Mouse (Mus musculus) v-Abl transformed pro-B cells (cell line): Measurements from ENCODE around the gene Armc7.
"Not testable (repeated sequence)": the region's sequence is repeated elsewhere in the genome, so short reads cannot be mapped to it uniquely, and the experiment has no call there.

Source experiments
- in situ Hi-C, 2 experiments: fragments of 400-800 bp; cut with MboI; formaldehyde crosslinking; loops; one replicate each; pipeline ENCODE4 v1.15.1; 2025; ENCODE audit not compliant: unreplicated experiment in 2 of 2

Gene Armc7

DNA sequence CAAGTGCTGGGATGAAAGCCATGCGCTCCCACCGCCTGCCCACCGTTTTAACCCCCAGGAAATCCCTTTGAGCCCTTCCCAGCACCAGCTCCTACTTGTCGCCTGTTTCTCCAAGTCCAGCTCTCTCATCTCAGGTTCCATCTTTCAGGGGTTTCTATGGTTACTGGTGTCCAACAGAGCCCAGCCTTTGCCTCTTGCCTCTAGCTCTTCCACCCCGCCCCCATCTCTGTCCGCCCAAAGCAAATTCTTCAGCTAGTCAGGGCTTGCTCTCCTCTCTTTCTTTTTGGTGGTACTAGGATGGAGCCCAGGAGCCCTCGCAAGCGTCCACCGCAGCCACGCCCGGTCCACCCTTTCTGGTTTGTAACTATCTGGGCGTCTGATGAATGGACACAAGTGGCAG, 9.7 kb downstream of the Armc7 start:
- in situ Hi-C loops: loop anchor here (5.0 to 10.0 kb wide), 3 partner anchors 50 to 127 kb away; partner anchors contain the start of genes Sumo2 (in 2 of the 2) and Mif4gd (in 1 of the 2)

DNA sequence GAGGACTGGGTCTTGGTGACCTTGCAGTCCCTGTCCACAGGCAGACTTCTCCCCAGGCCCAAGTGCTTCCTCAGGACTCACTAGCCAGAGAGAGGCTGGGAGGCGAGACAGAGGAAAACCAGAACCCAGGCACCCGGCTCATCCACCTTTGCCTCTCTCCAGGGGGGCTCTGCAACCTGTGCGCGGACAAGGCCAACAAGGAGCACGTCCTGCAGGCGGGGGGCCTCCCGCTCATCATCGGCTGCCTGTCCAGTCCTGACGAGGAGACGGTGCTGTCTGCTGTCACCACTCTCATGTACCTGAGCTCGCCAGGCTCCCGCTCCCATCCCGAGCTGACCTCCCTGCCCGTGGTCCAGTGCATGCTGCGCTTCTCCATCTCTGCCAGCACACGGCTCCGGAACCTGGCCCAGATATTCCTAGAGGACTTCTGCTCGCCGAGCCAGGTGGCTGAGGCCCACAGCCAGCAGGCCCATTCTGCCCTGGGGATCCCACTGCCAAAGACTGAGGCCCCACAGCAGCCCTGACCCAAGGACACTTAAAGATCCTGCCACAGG, 13.2 kb downstream of the Armc7 start:
- in situ Hi-C loops: loop anchor here (5.0 to 10.0 kb wide), 3 partner anchors 46 to 124 kb away; partner anchors contain the start of genes Sumo2 (in 2 of the 2) and Mif4gd (in 1 of the 2)

DNA sequence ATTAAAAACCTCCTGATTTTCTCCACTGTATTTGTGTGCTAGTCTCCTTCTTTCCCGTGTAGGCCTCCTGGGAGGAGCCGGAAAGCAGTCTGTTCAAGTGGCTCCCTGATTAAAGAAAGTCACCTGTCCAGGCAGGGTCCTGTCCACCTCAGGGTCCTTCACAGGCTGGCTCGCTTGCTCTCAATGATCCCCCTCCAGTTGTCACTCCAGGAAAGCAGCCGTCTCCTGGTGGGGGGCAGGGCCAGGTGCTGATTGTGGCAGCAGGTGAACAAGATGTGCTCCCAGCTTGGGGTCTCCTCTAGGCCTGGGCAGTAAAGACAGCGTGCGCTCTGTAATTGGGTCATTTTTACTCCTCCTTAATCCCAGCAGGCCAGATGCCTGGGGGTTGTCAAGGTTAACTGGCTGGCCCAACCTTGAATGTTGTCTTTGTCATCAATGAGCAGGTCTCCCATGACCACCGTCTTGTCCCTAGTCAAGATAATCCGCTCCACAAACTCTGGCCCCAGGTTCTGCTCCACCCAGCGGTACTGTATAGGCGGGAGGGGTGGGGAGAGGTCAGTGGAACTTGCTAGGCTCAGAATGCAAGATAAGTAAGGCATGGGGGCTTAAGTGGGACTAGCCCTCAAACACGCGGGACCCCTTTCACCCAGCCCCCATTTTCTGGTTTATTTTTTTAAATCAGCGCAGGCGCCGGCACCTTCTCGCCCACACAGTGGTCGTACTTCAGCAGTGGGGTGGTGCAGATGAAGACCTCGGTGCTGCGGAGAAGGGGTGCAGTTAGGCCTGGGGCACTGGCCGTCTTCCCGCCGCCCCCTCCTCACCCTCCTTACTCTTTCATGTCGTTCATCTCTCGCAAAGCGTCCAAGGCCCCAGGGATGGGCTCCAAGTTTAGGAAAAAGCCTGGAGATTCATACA, 15.2 kb downstream of the Armc7 start:
- in situ Hi-C loops: no loop called here

DNA sequence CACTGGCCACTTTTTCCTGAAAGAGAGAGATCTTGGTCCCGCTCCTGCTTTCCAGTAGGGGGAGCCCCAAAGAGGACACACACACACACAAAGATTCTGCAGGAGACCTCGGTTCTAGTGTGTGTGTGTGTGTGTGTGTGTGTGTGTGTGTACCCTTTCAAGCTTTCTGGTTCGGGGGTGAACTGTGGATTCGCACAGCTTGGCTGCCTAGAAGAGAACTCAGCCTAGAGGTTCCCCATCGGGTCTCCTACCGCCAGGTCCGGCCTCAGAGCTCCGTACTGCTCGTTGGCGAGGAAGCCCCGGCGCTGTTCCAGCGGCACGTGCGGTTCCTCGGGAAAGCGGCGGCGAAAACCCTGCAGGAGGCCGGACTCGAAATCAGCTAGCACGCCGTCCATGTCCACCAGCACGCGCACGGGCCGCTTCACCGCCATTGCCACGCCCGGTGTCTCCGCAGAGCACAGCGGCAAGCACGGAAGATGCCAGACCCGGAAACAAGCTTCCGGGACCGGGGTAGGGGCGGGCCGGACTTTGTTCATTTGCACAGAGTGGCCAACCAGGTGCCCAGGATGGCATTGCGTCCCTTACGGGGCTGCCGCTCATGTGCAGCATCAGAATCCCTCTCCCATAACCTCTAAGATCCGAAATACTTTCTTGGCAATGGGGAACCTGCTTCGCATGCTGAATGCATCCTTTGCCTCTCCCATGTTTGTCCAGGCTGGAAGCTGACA, 16.1 kb downstream of the Armc7 start, which contains the start of gene Nt5c:
Nt5c (minus strand) TSS at position 507 of the 728 bp plus-strand sequence.
- in situ Hi-C loops: no loop called here

DNA sequence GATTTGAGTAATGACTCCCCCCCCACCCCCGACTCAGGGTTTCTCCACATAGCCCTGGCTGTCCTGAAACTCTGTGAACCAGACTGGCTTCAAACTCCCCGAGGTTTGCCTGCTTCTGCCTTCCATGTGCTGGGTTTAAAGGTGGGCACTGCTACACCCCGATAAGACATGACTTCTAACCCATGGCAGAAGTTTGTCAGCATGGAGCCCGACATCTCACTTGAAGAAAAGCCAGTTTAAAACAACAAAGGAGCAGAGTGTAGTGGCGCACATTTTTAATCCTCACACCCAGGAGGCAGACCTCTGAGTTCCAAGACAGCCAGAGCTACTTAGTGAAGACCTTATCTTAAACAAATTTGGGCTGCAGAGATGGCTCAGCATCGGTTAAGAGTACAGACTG, 16.9 kb downstream of the Armc7 start:
- in situ Hi-C loops: no loop called here

DNA sequence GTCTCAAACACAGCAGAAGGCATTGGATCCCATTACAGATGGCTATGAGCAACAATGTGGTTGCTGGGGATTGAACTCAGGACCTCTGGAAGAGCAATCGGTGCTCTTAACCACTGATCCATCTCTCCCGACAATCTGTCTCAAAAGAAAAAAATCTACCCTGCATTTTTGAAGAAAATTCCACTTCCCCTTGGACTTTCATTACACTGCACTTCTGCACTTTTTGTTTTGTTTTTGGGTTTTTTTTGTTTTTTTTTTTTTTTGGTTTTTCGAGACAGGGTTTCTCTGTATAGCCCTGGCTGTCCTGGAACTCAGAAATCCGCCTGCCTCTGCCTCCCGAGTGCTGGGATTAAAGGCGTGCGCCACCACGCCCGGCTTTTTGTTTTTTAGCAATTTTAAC, 21.1 kb downstream of the Armc7 start:
- in situ Hi-C loops: not testable (repeated sequence)

DNA sequence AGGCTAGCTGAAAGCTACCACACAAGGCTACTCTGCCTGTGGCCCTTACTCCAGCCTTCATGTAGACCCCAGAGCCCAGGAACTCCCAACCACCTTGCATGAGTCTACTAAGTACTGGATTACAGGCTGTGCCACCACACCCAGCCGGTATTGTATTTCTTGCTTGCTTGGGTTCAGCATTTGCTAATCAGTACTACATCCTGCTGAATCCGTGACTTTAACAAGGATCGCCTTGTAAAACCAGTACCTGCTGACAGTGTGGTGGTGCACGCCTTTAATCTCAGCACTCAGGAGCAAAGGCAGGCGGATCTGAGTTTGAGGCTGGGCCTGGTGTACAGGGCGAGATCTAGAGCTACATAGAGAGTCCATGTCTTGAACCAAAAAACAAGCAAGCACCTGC, 27.2 kb downstream of the Armc7 start:
- in situ Hi-C loops: no loop called here

DNA sequence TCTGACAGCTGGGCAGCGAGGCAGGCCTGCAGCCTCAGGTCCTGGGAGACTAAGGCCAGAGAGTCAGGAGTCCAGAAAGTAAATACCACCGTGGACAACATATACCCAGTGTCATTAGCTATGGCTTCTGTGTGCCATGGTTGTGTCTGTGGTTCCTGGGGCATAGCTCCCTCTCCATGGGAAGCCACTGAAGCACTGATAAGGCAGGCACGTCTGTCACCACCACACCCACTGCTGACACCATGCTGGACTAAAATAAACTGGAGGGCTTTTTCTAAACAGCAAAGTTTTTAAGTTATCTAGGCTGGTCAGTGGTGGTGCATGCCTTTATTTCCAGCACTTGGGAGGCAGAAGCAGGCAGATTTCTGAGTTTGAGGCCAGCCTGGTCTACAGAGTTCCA, 31.1 kb downstream of the Armc7 start:
- in situ Hi-C loops: no loop called here

DNA sequence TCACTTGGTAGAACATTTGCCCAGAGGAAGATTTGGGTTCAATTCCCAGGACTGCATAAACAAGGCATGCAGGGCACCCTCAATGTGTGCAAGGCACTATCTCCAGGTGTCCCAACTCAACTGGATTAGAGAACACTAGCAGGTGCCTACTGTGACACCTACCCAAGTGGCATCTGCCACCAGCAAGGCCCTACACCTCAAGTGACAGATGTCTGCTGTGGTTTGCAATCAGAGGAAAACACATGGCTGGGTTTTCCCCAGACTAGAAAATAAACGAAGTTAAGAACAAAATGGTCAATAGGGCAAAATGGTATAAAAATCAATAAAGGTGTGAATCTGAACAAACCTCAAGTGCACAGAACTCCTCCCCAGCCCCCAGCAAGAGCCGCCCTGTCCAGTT, 32.6 kb downstream of the Armc7 start:
- in situ Hi-C loops: no loop called here

DNA sequence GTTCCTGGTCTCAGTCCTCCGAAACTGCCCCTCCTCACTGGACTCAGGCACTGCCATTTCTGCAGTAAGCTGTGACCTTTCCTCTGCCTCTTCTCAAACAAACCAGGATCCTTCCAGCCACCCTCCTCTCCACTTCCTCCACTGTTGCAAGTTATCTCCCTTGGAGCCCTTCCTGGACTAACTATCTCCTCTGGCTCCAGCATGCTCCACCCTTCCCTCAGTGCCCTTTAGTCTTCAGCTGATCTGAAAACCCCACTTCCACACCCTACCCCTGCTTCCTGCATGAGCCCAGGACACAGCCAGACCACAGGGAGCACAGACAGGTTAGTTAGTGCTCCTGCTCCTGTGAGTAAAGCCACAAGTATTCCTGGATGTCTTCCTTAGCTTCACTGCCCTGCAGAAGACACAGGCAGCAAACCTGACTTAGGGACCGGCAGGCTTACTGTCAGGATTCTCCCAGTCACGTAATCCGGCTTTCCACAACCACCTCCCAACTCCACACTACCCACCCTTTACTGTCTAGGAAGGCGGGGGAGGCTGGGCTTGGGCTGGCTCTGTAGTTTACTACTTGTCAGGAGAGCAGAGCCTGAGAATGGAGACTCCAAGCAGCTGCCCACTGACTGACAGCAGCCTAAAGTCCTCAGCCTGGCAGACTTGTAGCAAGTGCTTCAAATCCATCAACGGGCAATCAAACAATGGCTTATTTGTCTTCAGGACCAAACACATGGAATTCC, 34.5 kb downstream of the Armc7 start:
- in situ Hi-C loops: no loop called here

DNA sequence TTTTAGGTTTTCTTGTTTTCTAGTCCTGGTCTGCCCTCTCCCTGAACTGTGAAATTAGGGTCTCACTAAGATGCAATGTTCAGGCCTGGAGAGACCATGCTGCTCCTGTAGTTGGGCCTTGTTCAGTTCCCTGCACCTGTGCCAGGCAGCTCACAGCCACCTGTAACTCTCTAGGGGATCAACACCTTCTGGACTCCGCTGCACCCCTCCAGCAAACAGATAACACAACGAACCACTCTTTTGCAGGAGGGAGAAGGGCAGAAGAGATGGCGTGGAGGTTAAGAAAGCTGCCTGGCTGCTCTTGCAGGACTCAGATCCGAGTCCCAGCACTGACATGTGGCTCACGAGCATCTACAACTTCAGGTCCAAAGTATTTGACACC, 35.0 kb downstream of the Armc7 start:
- in situ Hi-C loops: no loop called here

DNA sequence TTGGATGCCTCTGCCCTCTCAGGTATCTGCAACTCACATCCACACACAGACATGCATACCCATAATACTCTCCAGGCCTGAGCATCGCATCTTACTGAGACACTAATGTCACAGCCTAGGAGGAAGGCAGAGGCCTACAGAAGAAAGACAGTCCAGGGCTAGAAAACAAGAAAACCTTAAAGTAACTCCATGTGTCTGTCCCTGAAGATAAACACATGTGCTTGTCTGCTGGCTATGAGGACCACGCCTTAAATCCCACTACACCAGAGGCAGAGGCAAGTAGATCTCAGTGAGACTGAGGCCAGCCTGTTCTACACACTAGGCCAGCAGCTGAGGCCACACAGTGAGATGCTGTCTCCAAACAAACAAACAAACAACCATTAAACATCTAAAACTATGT, 35.7 kb downstream of the Armc7 start:
- in situ Hi-C loops: no loop called here

DNA sequence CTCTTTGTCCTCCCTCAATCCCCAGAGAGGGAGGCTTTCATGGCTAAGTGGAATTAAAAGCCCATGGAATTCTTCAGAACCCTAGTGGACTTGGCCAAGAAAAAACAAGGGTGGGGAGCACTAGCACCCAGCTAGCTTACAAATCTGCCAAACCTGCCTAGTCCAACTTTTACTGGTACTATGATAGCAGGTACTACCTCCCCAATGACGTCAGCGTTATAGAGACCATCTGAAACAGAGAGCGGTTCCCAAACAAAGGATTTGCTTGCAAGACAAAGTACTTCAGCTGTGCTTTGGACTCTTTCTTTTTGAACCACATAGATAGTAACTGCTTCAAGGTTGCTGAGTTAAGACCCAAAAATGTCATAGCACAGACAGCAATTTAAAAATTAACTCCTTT, 36.5 kb downstream of the Armc7 start:
- in situ Hi-C loops: no loop called here

DNA sequence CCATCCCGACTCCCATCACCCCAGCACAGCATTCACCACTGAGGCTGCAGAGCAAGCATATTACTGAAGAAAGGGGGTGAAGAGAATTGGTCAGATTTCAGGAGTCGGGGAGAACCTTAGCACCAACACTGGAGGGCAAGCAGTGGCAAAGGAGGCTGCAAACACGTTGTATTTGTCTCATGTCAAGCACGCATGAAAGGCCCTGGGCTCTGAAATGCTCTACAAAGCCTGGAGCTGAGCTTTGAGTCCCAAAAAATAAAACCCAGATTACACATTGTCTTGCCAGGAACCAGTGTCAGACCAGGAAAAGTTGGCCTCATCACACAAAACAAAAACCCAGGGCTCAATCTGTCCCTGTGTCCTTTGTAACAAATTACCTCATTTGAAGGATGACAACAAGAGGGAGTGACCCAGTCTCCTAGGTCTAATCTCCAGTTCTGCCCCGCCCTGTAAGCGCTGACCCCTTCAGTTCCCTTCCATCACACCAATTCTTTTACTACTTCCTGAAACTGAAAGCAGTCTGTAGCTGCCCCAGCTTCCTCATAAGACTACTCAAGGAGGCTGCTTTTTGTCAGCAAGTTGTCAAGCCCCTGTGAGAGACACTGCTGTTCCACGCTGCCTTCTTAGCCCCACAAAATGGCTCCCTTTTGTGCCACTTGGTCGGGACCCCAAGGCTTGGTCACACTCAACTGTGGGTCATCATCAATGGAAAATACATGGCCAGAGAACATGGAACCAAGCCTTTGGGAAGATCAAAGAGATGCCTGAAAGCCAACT, 37.1 kb downstream of the Armc7 start:
- in situ Hi-C loops: no loop called here

DNA sequence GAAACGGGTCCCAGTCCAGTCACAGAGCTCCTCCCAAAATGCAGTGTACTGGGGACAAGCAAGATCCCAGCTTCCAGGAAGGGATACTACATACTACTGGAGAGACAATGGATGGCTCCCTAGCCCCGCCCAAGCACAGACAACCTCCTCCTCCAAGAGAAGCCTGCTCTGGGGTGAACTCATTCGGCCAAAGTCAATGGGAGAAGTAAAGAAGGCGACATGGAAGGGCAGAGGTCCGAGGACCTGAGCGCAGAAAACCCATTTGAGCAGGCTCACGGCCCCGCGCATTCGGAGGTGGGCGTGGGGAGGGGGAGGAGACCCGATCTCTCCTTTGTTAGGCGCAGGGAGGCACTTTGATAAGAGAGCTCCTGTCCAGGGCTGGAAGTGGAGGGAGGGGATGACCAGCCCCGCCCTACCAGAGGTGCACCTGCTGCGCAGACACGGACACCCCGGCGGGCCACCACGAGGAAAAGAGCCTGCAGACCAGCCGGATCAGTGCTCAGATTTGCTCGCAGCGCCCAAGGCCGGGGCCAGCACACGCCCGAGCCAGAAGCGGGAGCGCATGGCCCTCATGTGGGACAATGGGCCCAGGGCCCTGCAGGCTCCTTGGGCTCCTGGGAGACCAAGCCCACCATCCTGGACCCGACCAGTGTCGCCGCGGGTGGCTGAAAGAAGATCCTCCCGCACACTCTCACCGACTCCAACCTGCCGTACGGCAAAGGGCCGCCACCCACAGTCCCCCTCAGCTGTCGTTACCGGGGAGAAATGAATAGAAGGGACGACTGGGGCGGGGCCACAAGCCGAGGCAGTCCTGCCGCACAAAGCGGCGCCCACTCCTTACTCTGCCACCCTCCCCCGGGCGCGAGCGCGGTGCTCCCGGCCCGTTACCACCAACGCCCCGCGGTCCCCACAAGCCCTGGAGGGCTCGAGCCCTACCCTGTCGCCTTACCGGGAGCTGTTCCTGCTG, 38.1 kb downstream of the Armc7 start:
- in situ Hi-C loops: no loop called here

DNA sequence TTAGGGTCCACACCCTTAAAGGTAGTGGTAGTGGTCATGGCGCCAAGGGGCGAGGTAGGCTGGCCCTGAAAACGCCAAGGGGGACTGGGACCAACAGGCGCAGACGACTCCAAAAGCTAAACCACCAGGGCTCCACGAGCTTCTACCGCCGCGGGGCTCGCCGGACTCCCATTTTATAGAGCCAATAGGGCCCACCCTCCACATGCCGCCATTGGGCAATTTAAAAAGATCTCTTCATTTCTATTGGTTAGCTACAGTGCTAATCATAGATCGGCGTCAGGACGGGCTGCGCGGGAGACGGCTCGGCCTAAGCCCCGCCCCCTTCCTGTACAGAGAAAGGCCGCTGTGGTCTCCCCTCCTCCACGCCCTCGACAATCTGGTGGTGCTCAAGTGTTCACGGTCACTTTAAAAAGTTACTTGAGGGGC, 38.8 kb downstream of the Armc7 start, which contains the start of gene Jpt1:
Jpt1 (minus strand) TSS at position 150 of the 426 bp plus-strand sequence.
- in situ Hi-C loops: no loop called here

DNA sequence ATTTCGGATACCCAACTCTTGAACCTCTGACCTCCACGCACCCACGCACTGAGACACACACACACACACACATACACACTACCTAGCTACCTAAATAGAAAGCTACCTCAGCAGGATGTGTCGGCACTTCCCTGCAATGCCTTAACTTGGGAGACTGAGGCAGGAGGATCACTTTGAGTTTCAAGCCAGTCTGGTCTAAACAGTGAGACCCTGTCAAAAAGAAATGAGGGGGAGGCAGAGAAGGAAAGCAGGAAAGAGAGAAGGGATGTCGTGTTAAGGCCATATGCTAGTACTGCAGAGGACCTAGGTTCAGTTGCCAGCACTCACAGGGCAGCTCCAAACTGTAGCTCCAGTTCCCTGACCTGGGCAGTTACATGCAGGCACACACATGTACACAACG, 39.6 kb downstream of the Armc7 start:
- in situ Hi-C loops: no loop called here

DNA sequence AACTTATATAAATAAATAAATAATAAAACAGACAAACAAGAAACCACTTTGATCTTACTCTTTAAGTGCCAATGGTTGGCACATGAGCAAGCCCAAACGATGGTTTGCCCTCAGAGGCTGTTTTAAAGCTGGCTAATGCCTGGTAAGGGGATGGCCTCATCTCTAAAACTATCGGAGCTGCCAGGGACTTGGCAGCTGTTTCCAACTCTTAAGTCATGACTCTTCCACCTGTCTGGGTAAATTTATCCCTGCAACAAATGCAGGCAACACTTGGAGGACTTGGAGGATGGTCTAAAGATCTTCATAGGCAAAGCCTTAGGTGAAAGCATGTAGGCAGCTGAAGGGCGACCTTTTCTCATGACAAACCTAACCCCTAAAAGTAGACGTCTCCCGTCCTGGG, 41.5 kb downstream of the Armc7 start:
- in situ Hi-C loops: no loop called here

DNA sequence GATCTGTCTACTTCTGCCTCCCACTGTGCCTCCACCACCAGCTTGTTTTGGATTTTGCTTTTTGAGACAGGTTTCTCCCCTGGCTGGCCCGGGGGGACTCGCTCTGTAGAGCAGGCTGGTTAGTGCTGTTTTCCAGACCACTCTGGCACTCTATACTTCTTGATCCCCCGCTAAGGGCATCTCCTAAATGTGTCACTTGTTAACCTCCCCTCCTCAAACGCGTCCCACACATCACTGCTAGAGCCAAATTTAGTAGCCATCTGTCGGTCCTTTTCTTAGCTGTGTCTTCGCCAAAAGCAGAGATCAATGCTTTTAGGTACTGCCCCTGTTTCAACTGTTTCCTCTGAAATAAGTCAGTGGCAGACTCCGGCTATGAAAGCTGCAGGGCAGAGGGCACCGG, 43.2 kb downstream of the Armc7 start:
- in situ Hi-C loops: no loop called here
